Mouse (Mus musculus) forebrain, embryonic 15.5 days (tissue): ENCODE results near the gene Hpse2. TPM values are rescaled to one million over a fixed set of nuclear protein-coding genes. Genes with fewer than 3 reads are reported as not detected.

ENCODE experiments used
- ATAC-seq: fragments of 200-750 bp; cut with Nextera tagmentation; replicated peaks from 2 replicates; pipeline ENCODE4 v1.8.0; 2017; ENCODE audit warnings: mild to moderate bottlenecking, moderate TSS enrichment, moderate library complexity
- H3K27ac ChIP-seq: fragments of 300-500 bp; sonication (generic); replicated peaks from 2 replicates; pipeline ENCODE4 v1.5.1; 2015; ENCODE audit warnings: mild to moderate bottlenecking, inconsistent platforms
- H3K27me3 ChIP-seq: fragments of 300-500 bp; sonication (generic); 2 replicates; pipeline ENCODE4 v1.6.1; 2015; ENCODE audit warnings: inconsistent platforms
- H3K36me3 ChIP-seq: fragments of 300-500 bp; sonication (generic); 2 replicates; pipeline ENCODE4 v1.6.1; 2015; ENCODE audit warnings: mild to moderate bottlenecking, inconsistent platforms
- H3K4me1 ChIP-seq: fragments of 300-500 bp; sonication (generic); 2 replicates; pipeline ENCODE4 v1.6.1; 2015; ENCODE audit warnings: inconsistent platforms
- H3K4me2 ChIP-seq: fragments of 300-500 bp; sonication (generic); replicated peaks from 2 replicates; pipeline ENCODE4 v1.6.1; 2015; ENCODE audit warnings: mild to moderate bottlenecking, inconsistent platforms
- H3K4me3 ChIP-seq: fragments of 300-500 bp; sonication (generic); 2 replicates; pipeline ENCODE4 v1.5.1; 2015; ENCODE audit warnings: mild to moderate bottlenecking, inconsistent platforms
- H3K9ac ChIP-seq: fragments of 300-500 bp; sonication (generic); replicated peaks from 2 replicates; pipeline ENCODE4 v1.6.1; 2015; ENCODE audit warnings: mild to moderate bottlenecking, inconsistent platforms
- H3K9me3 ChIP-seq: fragments of 300-500 bp; sonication (generic); 2 replicates; pipeline ENCODE4 v1.6.1; 2016; ENCODE audit warnings: inconsistent platforms
- WGBS: fragments of 180-500 bp; shearing (Covaris S2); methylation state at CpG from one replicate; pipeline ENCODE4 v1.1.7; 2015; ENCODE audit warnings: mixed read lengths; 5-methylcytosine and 5-hydroxymethylcytosine counted together
- polyA plus RNA-seq: library from polyadenylated mRNA; unstranded; fragments of >200 nt; fragmentation: Nextera tagmentation; extraction: Ambion mirVana; gene quantifications from 2 replicates; pipeline ENCODE4 v1.2.1, GENCODE M21; 2015

The Hpse2 gene
- polyA plus RNA-seq, 1 experiment from 2014 or later, result 0.22 TPM

- no peak overlapping the region for H3K4me3 ChIP-seq
- ATAC-seq, result no peak
- H3K9ac ChIP-seq, result no peak overlapping the region
- 72% methylated on average over 4 of the region's 4 CpGs for WGBS
- no peak overlapping the region for H3K4me2 ChIP-seq
- no peaks in the 10 kb centered on the region for H3K9me3 ChIP-seq
- H3K4me1 ChIP-seq, result no peaks in the 10 kb centered on the region
- H3K36me3 ChIP-seq, result no peaks in the 10 kb centered on the region
- H3K27me3 ChIP-seq, result no peaks in the 10 kb centered on the region
- no peak overlapping the region for H3K27ac ChIP-seq
Measured at GRCm38 (mm10) chr19:42829196-42829595, 559.0 kb downstream of the Hpse2 start.

GRCm38 (mm10) chr19:42827843-42828242 is 560.3 kb downstream of the Hpse2 start:
- 93% methylated on average over 3 of the region's 3 CpGs for WGBS
- no peak for ATAC-seq
- no peaks in the 10 kb centered on the region for H3K9me3 ChIP-seq
- H3K9ac ChIP-seq, result no peak overlapping the region
- H3K27ac ChIP-seq, result no peak overlapping the region
- H3K36me3 ChIP-seq, result no peaks in the 10 kb centered on the region
- H3K4me3 ChIP-seq, result no peak overlapping the region
- no peaks in the 10 kb centered on the region for H3K4me1 ChIP-seq
- H3K27me3 ChIP-seq, result no peaks in the 10 kb centered on the region
- no peak overlapping the region for H3K4me2 ChIP-seq

GRCm38 (mm10) chr19:42820109-42820508 is 568.0 kb downstream of the Hpse2 start:
- no peaks in the 10 kb centered on the region for H3K4me1 ChIP-seq
- no peaks in the 10 kb centered on the region for H3K27me3 ChIP-seq
- ATAC-seq, result no peak
- no peaks in the 10 kb centered on the region for H3K36me3 ChIP-seq
- no peaks in the 10 kb centered on the region for H3K9me3 ChIP-seq
- 92% methylated on average over 5 of the region's 5 CpGs for WGBS
- H3K4me3 ChIP-seq, result no peak overlapping the region
- no peak overlapping the region for H3K4me2 ChIP-seq
- no peak overlapping the region for H3K27ac ChIP-seq
- no peak overlapping the region for H3K9ac ChIP-seq

- no peaks in the 10 kb centered on the region for H3K4me1 ChIP-seq
- no peaks in the 10 kb centered on the region for H3K36me3 ChIP-seq
- H3K9ac ChIP-seq, result no peak overlapping the region
- H3K27me3 ChIP-seq, result no peaks in the 10 kb centered on the region
- H3K9me3 ChIP-seq, result no peaks in the 10 kb centered on the region
- no peak overlapping the region for H3K27ac ChIP-seq
- H3K4me2 ChIP-seq, result no peak overlapping the region
- no peak overlapping the region for H3K4me3 ChIP-seq
- WGBS, result 60% methylated on average over 2 of the region's 2 CpGs
- no peak for ATAC-seq
Measured at GRCm38 (mm10) chr19:42817761-42818160, 570.4 kb downstream of the Hpse2 start.

- Histone ChIP-seq H3K4me2 (no peak overlapping the region), H3K36me3 (no peaks in the 10 kb centered on the region), H3K9ac (no peak overlapping the region), H3K4me1 (no peaks in the 10 kb centered on the region), H3K9me3 (no peaks in the 10 kb centered on the region), H3K27me3 (no peaks in the 10 kb centered on the region), H3K27ac (no peak overlapping the region), H3K4me3 (no peak overlapping the region)
- no peak for ATAC-seq
- 88% methylated on average over 2 of the region's 2 CpGs for WGBS
Measured at GRCm38 (mm10) chr19:42816261-42816660, 571.9 kb downstream of the Hpse2 start.

- no peaks in the 10 kb centered on the region for H3K36me3 ChIP-seq
- no peak overlapping the region for H3K27ac ChIP-seq
- no peaks in the 10 kb centered on the region for H3K27me3 ChIP-seq
- no peak for ATAC-seq
- 85% methylated on average over 5 of the region's 5 CpGs for WGBS
- no peak overlapping the region for H3K4me2 ChIP-seq
- no peak overlapping the region for H3K9ac ChIP-seq
- H3K9me3 ChIP-seq, result no peaks in the 10 kb centered on the region
- no peak overlapping the region for H3K4me3 ChIP-seq
- no peaks in the 10 kb centered on the region for H3K4me1 ChIP-seq
Measured at GRCm38 (mm10) chr19:42810140-42810539, 578.0 kb downstream of the Hpse2 start.

- Histone ChIP-seq H3K36me3 (no peaks in the 10 kb centered on the region), H3K4me2 (no peak overlapping the region), H3K27ac (no peak overlapping the region), H3K9me3 (no peaks in the 10 kb centered on the region), H3K4me1 (no peaks in the 10 kb centered on the region), H3K9ac (no peak overlapping the region), H3K4me3 (no peak overlapping the region), H3K27me3 (no peaks in the 10 kb centered on the region)
- no peak for ATAC-seq
- WGBS, result 94% methylated on average over 10 of the region's 10 CpGs
Measured at GRCm38 (mm10) chr19:42809491-42809890, 578.7 kb downstream of the Hpse2 start.

- peaks cover 6% of the 10 kb centered on the region; the same call in 1 of the 2 replicates for H3K27me3 ChIP-seq
- H3K9me3 ChIP-seq, result no peaks in the 10 kb centered on the region
- no peak overlapping the region for H3K27ac ChIP-seq
- no peaks in the 10 kb centered on the region for H3K36me3 ChIP-seq
- no peak for ATAC-seq
- WGBS, result 48% methylated on average over 2 of the region's 2 CpGs
- H3K4me2 ChIP-seq, result no peak overlapping the region
- no peak overlapping the region for H3K9ac ChIP-seq
- peaks cover 7% of the 10 kb centered on the region; the same call in 1 of the 2 replicates for H3K4me1 ChIP-seq
- no peak overlapping the region for H3K4me3 ChIP-seq
Measured at GRCm38 (mm10) chr19:42797866-42798265, 590.3 kb downstream of the Hpse2 start.

GRCm38 (mm10) chr19:42795801-42796200 is 592.4 kb downstream of the Hpse2 start:
- no peak for ATAC-seq
- Histone ChIP-seq H3K27ac (no peak overlapping the region), H3K4me2 (peak overlapping the region; percentile 65), H3K4me1 (peaks cover 7% of the 10 kb centered on the region; the same call in 1 of the 2 replicates), H3K36me3 (no peaks in the 10 kb centered on the region), H3K4me3 (no peak overlapping the region; the same call in 1 of the 2 replicates), H3K27me3 (peaks cover 6% of the 10 kb centered on the region; the same call in 1 of the 2 replicates), H3K9ac (no peak overlapping the region; the same call in 1 of the 2 replicates), H3K9me3 (no peaks in the 10 kb centered on the region)
- 25% methylated on average over 9 of the region's 9 CpGs for WGBS

GRCm38 (mm10) chr19:42794914-42795613 is 593.1 kb downstream of the Hpse2 start:
- peak overlapping the region; percentile 39 for H3K4me3 ChIP-seq
- no peaks in the 10 kb centered on the region for H3K36me3 ChIP-seq
- 2% methylated on average over 31 of the region's 31 CpGs for WGBS
- no peak overlapping the region for H3K27ac ChIP-seq
- no peaks in the 10 kb centered on the region for H3K9me3 ChIP-seq
- H3K27me3 ChIP-seq, result peaks cover 6% of the 10 kb centered on the region; the same call in 1 of the 2 replicates
- H3K9ac ChIP-seq, result peak overlapping the region; percentile 37
- ATAC-seq, result peak; percentile 95
- peaks cover 7% of the 10 kb centered on the region; the same call in 1 of the 2 replicates for H3K4me1 ChIP-seq
- H3K4me2 ChIP-seq, result peak overlapping the region; percentile 65

- H3K9ac ChIP-seq, result no peak overlapping the region
- peaks cover 13% of the 10 kb centered on the region for H3K4me1 ChIP-seq
- no peaks in the 10 kb centered on the region for H3K9me3 ChIP-seq
- no peak overlapping the region for H3K27ac ChIP-seq
- no peaks in the 10 kb centered on the region for H3K36me3 ChIP-seq
- no peak for ATAC-seq
- no peak overlapping the region for H3K4me3 ChIP-seq
- no peaks in the 10 kb centered on the region for H3K27me3 ChIP-seq
- WGBS, result 64% methylated on average over 5 of the region's 5 CpGs
- H3K4me2 ChIP-seq, result no peak overlapping the region
Measured at GRCm38 (mm10) chr19:42788311-42788710, 599.8 kb downstream of the Hpse2 start.

- H3K4me1 ChIP-seq, result peaks cover 13% of the 10 kb centered on the region
- no peak for ATAC-seq
- no peaks in the 10 kb centered on the region for H3K36me3 ChIP-seq
- H3K27me3 ChIP-seq, result no peaks in the 10 kb centered on the region
- 12% methylated on average over 8 of the region's 8 CpGs for WGBS
- H3K9me3 ChIP-seq, result no peaks in the 10 kb centered on the region
- no peak overlapping the region for H3K4me2 ChIP-seq
- H3K4me3 ChIP-seq, result no peak overlapping the region
- H3K9ac ChIP-seq, result no peak overlapping the region
- H3K27ac ChIP-seq, result no peak overlapping the region
Measured at GRCm38 (mm10) chr19:42785562-42786220, 602.5 kb downstream of the Hpse2 start.
